Mouse (Mus musculus) myocyte (in vitro differentiated cells): ENCODE results near the gene Dcaf11. TPM values are rescaled to one million over a fixed set of nuclear protein-coding genes. Genes with fewer than 3 reads are reported as not detected.

Experiments
- H3K27me3 ChIP-seq: one replicate; pipeline ENCODE4 v1.6.1; 2011; ENCODE audit not compliant: control insufficient read depth, insufficient read depth, insufficient read length
- H3K36me3 ChIP-seq: one replicate; pipeline ENCODE4 v1.6.1; 2011; ENCODE audit not compliant: control insufficient read depth, insufficient read depth
- H3K4me2 ChIP-seq: one replicate; pipeline ENCODE4 v1.6.1; 2011; ENCODE audit warnings: low read depth, control low read depth
- H3K4me3 ChIP-seq: one replicate; pipeline ENCODE4 v1.5.1; 2011; ENCODE audit warnings: mild to moderate bottlenecking, control low read depth, moderate library complexity
- H3K79me2 ChIP-seq: one replicate; pipeline ENCODE4 v1.6.1; 2011; ENCODE audit not compliant: control insufficient read depth, insufficient read depth
- H3ac ChIP-seq: one replicate; pipeline ENCODE4 v1.6.1; 2011; ENCODE audit not compliant: control insufficient read depth, insufficient read length
- CEBPB ChIP-seq: IDR thresholded peaks from 2 replicates; pipeline ENCODE4 v1.6.1; 2011; ENCODE audit warnings: mild to moderate bottlenecking, moderate library complexity; ENCODE audit not compliant: poor library complexity, insufficient read depth, severe bottlenecking
- E2F4 ChIP-seq: IDR thresholded peaks from one replicate; pipeline ENCODE4 v1.6.1; 2011; ENCODE audit warnings: mild to moderate bottlenecking, control low read depth, moderate library complexity; ENCODE audit not compliant: insufficient read depth
- MAX ChIP-seq: IDR thresholded peaks from one replicate; pipeline ENCODE4 v1.6.1; 2011; ENCODE audit warnings: low read depth, mild to moderate bottlenecking, control low read depth
- MYOD1 ChIP-seq, 3 experiments: IDR thresholded peaks; one replicate each; pipeline ENCODE4 v1.6.1; 2011; ENCODE audit warnings: control low read depth in 2 of 3, low read depth in 2 of 3, mild to moderate bottlenecking in 2 of 3, moderate library complexity in 1 of 3; ENCODE audit not compliant: insufficient read length in 2 of 3, control insufficient read depth in 1 of 3
- MYOG ChIP-seq, 3 experiments: IDR thresholded peaks; one replicate each; pipeline ENCODE4 v1.6.1; 2011; ENCODE audit warnings: control low read depth in 2 of 3, low read depth in 2 of 3, mild to moderate bottlenecking in 2 of 3; ENCODE audit not compliant: insufficient read length in 2 of 3, control insufficient read depth in 1 of 3, insufficient read depth in 1 of 3
- POLR2A ChIP-seq: IDR thresholded peaks from one replicate; pipeline ENCODE4 v1.6.1; 2011; ENCODE audit warnings: low read depth, mild to moderate bottlenecking, control low read depth, moderate library complexity; ENCODE audit not compliant: insufficient read length
- POLR2AphosphoS2 ChIP-seq: IDR thresholded peaks from one replicate; pipeline ENCODE4 v1.6.1; 2011; ENCODE audit warnings: low read depth, control low read depth; ENCODE audit not compliant: insufficient read length
- REST ChIP-seq: IDR thresholded peaks from one replicate; pipeline ENCODE4 v1.6.1; 2011; ENCODE audit warnings: mild to moderate bottlenecking, control low read depth, moderate library complexity; ENCODE audit not compliant: insufficient read depth, insufficient read length
- SRF ChIP-seq: IDR thresholded peaks from one replicate; pipeline ENCODE4 v1.6.1; 2011; ENCODE audit warnings: low read depth; ENCODE audit not compliant: control insufficient read depth, insufficient read length
- TCF12 ChIP-seq: IDR thresholded peaks from one replicate; pipeline ENCODE4 v1.6.1; 2011; ENCODE audit warnings: mild to moderate bottlenecking, control low read depth; ENCODE audit not compliant: poor library complexity, insufficient read depth, severe bottlenecking
- TCF3 ChIP-seq: IDR thresholded peaks from one replicate; pipeline ENCODE4 v1.6.1; 2011; ENCODE audit warnings: low read depth, control low read depth; ENCODE audit not compliant: insufficient read length
- USF1 ChIP-seq: IDR thresholded peaks from one replicate; pipeline ENCODE4 v1.6.1; 2011; ENCODE audit warnings: low read depth, mild to moderate bottlenecking, control low read depth, moderate library complexity
- polyA plus RNA-seq: library from polyadenylated mRNA; unstranded; fragments of >200 nt; fragmentation: generic; extraction: Trizol; gene quantifications from one replicate; pipeline ENCODE4 v1.2.1, GENCODE M21; 2012; ENCODE audit warnings: missing spikeins

Dcaf11 gene
- polyA plus RNA-seq, 1 experiment, result 38.7 TPM

DNA sequence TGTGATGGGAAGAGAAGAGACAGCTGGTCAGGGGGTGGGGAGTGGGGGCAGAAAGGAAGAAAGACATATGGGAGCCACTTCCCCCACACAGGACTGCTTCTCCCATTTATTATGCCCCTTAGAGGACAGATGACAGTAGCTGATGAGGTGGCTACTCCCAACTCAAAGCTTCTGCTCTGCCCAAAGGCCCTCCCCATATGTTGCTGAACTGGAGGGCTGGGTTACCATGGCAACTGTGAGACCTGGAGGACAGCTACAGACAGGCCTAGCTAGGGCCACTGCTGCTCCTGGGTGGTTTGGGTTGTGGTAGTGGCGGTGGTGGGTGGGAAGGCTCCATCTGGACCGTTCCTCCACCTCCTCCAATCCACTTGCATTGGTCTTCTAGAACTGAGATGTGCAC lies 40.9 kb upstream of the Dcaf11 start:
- no peaks in the 10 kb centered on the region for H3K36me3 ChIP-seq
- H3K4me2 ChIP-seq, result no peak overlapping the region
- H3K27me3 ChIP-seq, result peaks cover 92% of the 10 kb centered on the region
- no peak overlapping the region for H3ac ChIP-seq
- H3K79me2 ChIP-seq, result no peaks in the 10 kb centered on the region
- H3K4me3 ChIP-seq, result no peak overlapping the region
- TF ChIP-seq SRF (no peak), TCF3 (no peak), MYOG (IDR thresholded peaks at IDR 0.05; ENCODE audit: control insufficient read depth in 1 of 3, insufficient read depth in 1 of 3, insufficient read length in 2 of 3, low read depth in 2 of 3) (no peak), MYOD1 (IDR thresholded peaks at IDR 0.05; ENCODE audit: control insufficient read depth in 1 of 3, insufficient read length in 2 of 3, low read depth in 2 of 3) (no peak), REST (no peak), MAX (no peak)

- Histone ChIP-seq H3K27me3 (peaks cover 92% of the 10 kb centered on the region), H3ac (no peak overlapping the region), H3K4me2 (no peak overlapping the region), H3K4me3 (no peak overlapping the region), H3K79me2 (no peaks in the 10 kb centered on the region), H3K36me3 (no peaks in the 10 kb centered on the region)
- no peak for TF ChIP-seq CEBPB
- TF ChIP-seq POLR2AphosphoS2, result no peak
- no peak for TF ChIP-seq USF1
- TF ChIP-seq SRF, result no peak
- no peak for TF ChIP-seq POLR2A
- no peak for TF ChIP-seq TCF12
- TF ChIP-seq MYOG (IDR thresholded peaks at IDR 0.05; ENCODE audit: control insufficient read depth in 1 of 3, insufficient read depth in 1 of 3, insufficient read length in 2 of 3, low read depth in 2 of 3), result no peak
- no peak for TF ChIP-seq REST
- no peak for TF ChIP-seq TCF3
- no peak for TF ChIP-seq E2F4
- no peak for TF ChIP-seq MAX
- TF ChIP-seq MYOD1 (IDR thresholded peaks at IDR 0.05; ENCODE audit: control insufficient read depth in 1 of 3, insufficient read length in 2 of 3, low read depth in 2 of 3), result no peak
These were observed 40.2 kb upstream of the Dcaf11 start for GRCm38 (mm10) chr14:55519604-55520003.

DNA sequence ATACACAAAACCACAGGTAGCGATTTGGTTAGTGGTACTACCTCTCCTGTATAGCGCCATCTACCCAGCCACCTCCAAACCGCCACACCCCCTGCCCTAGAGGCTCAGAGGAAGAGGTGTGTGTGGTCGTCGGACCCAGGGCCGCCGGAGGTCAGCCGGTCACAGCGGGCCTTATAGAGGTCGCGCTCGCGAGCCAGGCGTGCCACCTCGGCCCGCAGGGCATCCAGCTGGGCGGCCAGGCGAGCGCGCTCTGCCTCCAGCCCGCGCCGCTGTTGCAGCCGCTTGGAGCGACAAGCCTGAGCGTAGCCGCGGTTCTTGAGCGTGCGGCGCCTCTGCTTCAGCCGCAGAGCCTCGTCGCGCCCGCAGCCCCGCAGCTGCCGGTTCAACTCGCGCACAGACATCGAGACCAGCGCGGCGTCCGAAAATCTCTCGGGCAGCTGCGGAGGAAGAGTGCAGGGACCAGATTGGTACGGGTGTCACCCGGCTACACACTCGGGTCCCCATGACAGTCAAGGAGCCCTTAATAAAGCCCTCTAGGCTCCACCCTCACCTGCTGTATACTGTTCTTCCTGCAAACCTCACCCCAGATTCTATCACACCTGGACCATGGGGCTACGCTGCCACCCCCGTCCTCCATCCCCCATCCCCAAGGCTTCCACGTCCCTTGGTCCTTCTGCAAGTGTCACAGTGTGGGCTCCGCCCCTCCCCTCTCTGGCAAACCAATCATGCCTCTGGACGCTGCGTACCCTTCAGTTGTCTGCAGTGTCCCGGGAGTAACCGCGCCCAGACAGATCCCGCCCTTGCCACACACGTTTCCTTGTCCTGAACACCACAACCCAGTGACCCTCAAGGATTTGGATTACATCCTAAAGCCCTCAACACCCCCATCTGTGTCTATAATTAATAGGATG lies 39.1 kb upstream of the Dcaf11 start:
- no peak overlapping the region for H3K4me3 ChIP-seq
- no peaks in the 10 kb centered on the region for H3K36me3 ChIP-seq
- H3K27me3 ChIP-seq, result peaks cover 84% of the 10 kb centered on the region
- no peak overlapping the region for H3K4me2 ChIP-seq
- no peak overlapping the region for H3ac ChIP-seq
- no peaks in the 10 kb centered on the region for H3K79me2 ChIP-seq
- TF ChIP-seq TCF3, result no peak
- no peak for TF ChIP-seq POLR2A
- TF ChIP-seq POLR2AphosphoS2, result no peak
- TF ChIP-seq REST, result no peak
- TF ChIP-seq SRF, result no peak
- TF ChIP-seq CEBPB, result no peak
- TF ChIP-seq USF1, result no peak
- no peak for TF ChIP-seq E2F4
- TF ChIP-seq MYOG (IDR thresholded peaks at IDR 0.05; ENCODE audit: control insufficient read depth in 1 of 3, insufficient read depth in 1 of 3, insufficient read length in 2 of 3, low read depth in 2 of 3), result no peak
- TF ChIP-seq MYOD1 (IDR thresholded peaks at IDR 0.05; ENCODE audit: control insufficient read depth in 1 of 3, insufficient read length in 2 of 3, low read depth in 2 of 3), result no peak

- no peaks in the 10 kb centered on the region for H3K36me3 ChIP-seq
- no peak overlapping the region for H3K4me3 ChIP-seq
- no peak overlapping the region for H3ac ChIP-seq
- peaks cover 58% of the 10 kb centered on the region for H3K27me3 ChIP-seq
- TF ChIP-seq USF1 (no peak), SRF (no peak), MYOD1 (IDR thresholded peaks at IDR 0.05; ENCODE audit: control insufficient read depth in 1 of 3, insufficient read length in 2 of 3, low read depth in 2 of 3) (no peak), CEBPB (no peak), REST (no peak)
- H3K4me2 ChIP-seq, result no peak overlapping the region
- no peaks in the 10 kb centered on the region for H3K79me2 ChIP-seq
These were observed 35.7 kb upstream of the Dcaf11 start for GRCm38 (mm10) chr14:55524062-55524461.

GRCm38 (mm10) chr14:55524785-55525184 lies 35.0 kb upstream of the Dcaf11 start, which contains the start of gene Nrl:
Nrl (minus strand) TSS chr14:55524981.
- Histone ChIP-seq H3ac (no peak within 1 kb of the TSS), H3K79me2 (no peaks in the 10 kb centered on the region), H3K4me3 (no peak within 1 kb of the TSS), H3K4me2 (no peak within 1 kb of the TSS), H3K36me3 (no peaks in the 10 kb centered on the region), H3K27me3 (peaks cover 58% of the 10 kb centered on the region)
- TF ChIP-seq SRF (no peak), USF1 (no peak), CEBPB (no peak), POLR2AphosphoS2 (no peak)
